Comparison of ENCODE assay signal across 18 mouse cellular contexts in the genomic region with DNA sequence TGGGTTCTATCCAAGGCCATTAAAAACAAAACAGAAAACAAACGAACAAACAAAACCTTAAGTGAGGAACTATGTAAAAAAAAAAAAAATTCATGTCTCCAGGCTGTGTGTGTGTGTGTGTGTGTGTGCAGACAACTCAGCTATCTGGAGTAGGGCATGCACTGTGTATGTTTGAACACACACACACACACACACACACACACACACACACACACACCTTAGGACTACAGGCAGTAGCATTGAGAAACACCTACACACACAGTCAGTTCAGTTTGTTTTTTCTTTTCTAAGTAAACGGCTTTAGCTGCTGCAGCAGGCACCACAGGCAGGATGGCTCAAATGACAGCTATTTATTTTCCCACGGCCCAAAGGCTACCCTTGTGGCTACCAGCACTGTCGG.
"Had no signal": no experiment of that assay in that cellular context is flagged by ENCODE, and none has a peak within 500 bp of the region (broad histone marks: within the 10 kb centered on the region; RNA-seq: fewer than 3 reads in every experiment).

No protein-coding gene starts in this region.

- H3K9me3 ChIP-seq: midbrain, embryonic 12.5 days; neural tube, embryonic 13.5 days; neural tube, embryonic 15.5 days had no signal

- H3K4me1 ChIP-seq: neural tube, embryonic 13.5 days had no signal

- H3K9ac ChIP-seq: lung, embryonic 14.5 days; midbrain, embryonic 12.5 days; neural tube, embryonic 13.5 days; neural tube, embryonic 15.5 days had no signal

- ATAC-seq: midbrain, embryonic 16.5 days had no signal

- DNase-seq: lung, adult 18-20 months; lung, embryonic 14.5 days; lung, postnatal 10 days; lung, postnatal 4 days; midbrain, embryonic 14.5 days; retina, postnatal 1 day; right cerebral cortex, adult 18-20 months; right cerebral cortex, postnatal 25 days; right cerebral cortex, postnatal 4 days; spleen, adult 18-20 months; thymus, adult 18-20 months; thymus, postnatal 14 days; thymus, postnatal 36 days had no signal

- H3K27ac ChIP-seq: midbrain, embryonic 12.5 days; neural tube, embryonic 13.5 days; neural tube, embryonic 15.5 days had no signal

- H3K36me3 ChIP-seq: midbrain, embryonic 12.5 days; neural tube, embryonic 13.5 days; neural tube, embryonic 15.5 days had no signal

- H3K27me3 ChIP-seq: neural tube, embryonic 13.5 days; neural tube, embryonic 15.5 days had no signal

- H3K4me3 ChIP-seq: midbrain, embryonic 12.5 days; myocyte; neural tube, embryonic 13.5 days; neural tube, embryonic 15.5 days had no signal

- H3K4me2 ChIP-seq: lung, embryonic 14.5 days; midbrain, embryonic 12.5 days; neural tube, embryonic 13.5 days; neural tube, embryonic 15.5 days had no signal
